Mouse (Mus musculus): ENCODE results near the gene Sult3a2. TPM values are rescaled to one million over a fixed set of nuclear protein-coding genes. Genes with fewer than 3 reads are reported as not detected.
"Not testable (repeated sequence)": the region's sequence is repeated elsewhere in the genome, so short reads cannot be mapped to it uniquely, and the experiment has no call there.

Sult3a2 gene
- not detected in 2 replicates for polyA plus RNA-seq (2015; fragmentation: Nextera tagmentation; extraction: Ambion mirVana)

GRCm38 (mm10) chr10:33786604-33787003 lies at the start of gene Sult3a2:
TSS of gene Sult3a2 (minus strand) at chr10:33786704.
- H3K27ac ChIP-seq (ENCODE audit: low read length), result no peak within 1 kb of the TSS
- H3K27me3 ChIP-seq (replicated peaks; ENCODE audit: control insufficient read depth, insufficient read depth, low read length), result no peaks in the 10 kb centered on the region
- no peak within 1 kb of the TSS for H3K4me3 ChIP-seq (ENCODE audit: low read length)
- no peak for ATAC-seq
- H3K4me1 ChIP-seq (ENCODE audit: control insufficient read depth, insufficient read depth, low read length), result no peaks in the 10 kb centered on the region
- H3K4me2 ChIP-seq (ENCODE audit: low read depth, low read length), result no peak within 1 kb of the TSS
- 83% methylated on average over 3 of the region's 3 CpGs for WGBS
- H3K36me3 ChIP-seq (ENCODE audit: control insufficient read depth, insufficient read depth, low read length), result no peaks in the 10 kb centered on the region
- H3K9me3 ChIP-seq (ENCODE audit: control insufficient read depth, low read length), result no peaks in the 10 kb centered on the region
- no peak within 1 kb of the TSS for H3K9ac ChIP-seq (ENCODE audit: low read depth, low read length)

GRCm38 (mm10) chr10:33820892-33821291 lies 34.4 kb upstream of the Sult3a2 start:
- Histone ChIP-seq H3K27me3 (replicated peaks; ENCODE audit: control insufficient read depth, insufficient read depth, low read length) (no peaks in the 10 kb centered on the region), H3K4me1 (ENCODE audit: control insufficient read depth, insufficient read depth, low read length) (no peaks in the 10 kb centered on the region), H3K27ac (ENCODE audit: low read length) (no peak overlapping the region), H3K4me3 (ENCODE audit: low read length) (no peak overlapping the region), H3K9me3 (ENCODE audit: control insufficient read depth, low read length) (no peaks in the 10 kb centered on the region), H3K4me2 (ENCODE audit: low read depth, low read length) (no peak overlapping the region), H3K9ac (ENCODE audit: low read depth, low read length) (no peak overlapping the region), H3K36me3 (ENCODE audit: control insufficient read depth, insufficient read depth, low read length) (no peaks in the 10 kb centered on the region)
- ATAC-seq, result no peak
- WGBS, result 93% methylated on average over 3 of the region's 3 CpGs

GRCm38 (mm10) chr10:33816923-33817322 lies 30.4 kb upstream of the Sult3a2 start:
- no peak overlapping the region for H3K27ac ChIP-seq (ENCODE audit: low read length)

GRCm38 (mm10) chr10:33814266-33814665 lies 27.8 kb upstream of the Sult3a2 start:
- H3K4me1 ChIP-seq (ENCODE audit: control insufficient read depth, insufficient read depth, low read length), result no peaks in the 10 kb centered on the region
- H3K9me3 ChIP-seq (ENCODE audit: control insufficient read depth, low read length), result no peaks in the 10 kb centered on the region
- no peaks in the 10 kb centered on the region for H3K36me3 ChIP-seq (ENCODE audit: control insufficient read depth, insufficient read depth, low read length)
- H3K27me3 ChIP-seq (replicated peaks; ENCODE audit: control insufficient read depth, insufficient read depth, low read length), result no peaks in the 10 kb centered on the region
- H3K27ac ChIP-seq (ENCODE audit: low read length), result no peak overlapping the region
- H3K4me3 ChIP-seq (ENCODE audit: low read length), result no peak overlapping the region
- no peak overlapping the region for H3K9ac ChIP-seq (ENCODE audit: low read depth, low read length)
- no peak for ATAC-seq
- H3K4me2 ChIP-seq (ENCODE audit: low read depth, low read length), result no peak overlapping the region

More at GRCm38 (mm10) chr10:33816923-33817322, 30.4 kb upstream of the Sult3a2 start:
- no peak overlapping the region for H3K4me3 ChIP-seq (ENCODE audit: low read length)
- no peaks in the 10 kb centered on the region for H3K9me3 ChIP-seq (ENCODE audit: control insufficient read depth, low read length)
- whole genome bisulfite sequencing, result 61% methylated on average over 1 of the region's 1 CpGs
- H3K4me2 ChIP-seq (ENCODE audit: low read depth, low read length), result no peak overlapping the region
- no peaks in the 10 kb centered on the region for H3K36me3 ChIP-seq (ENCODE audit: control insufficient read depth, insufficient read depth, low read length)
- H3K27me3 ChIP-seq (replicated peaks; ENCODE audit: control insufficient read depth, insufficient read depth, low read length), result no peaks in the 10 kb centered on the region
- no peaks in the 10 kb centered on the region for H3K4me1 ChIP-seq (ENCODE audit: control insufficient read depth, insufficient read depth, low read length)
- no peak overlapping the region for H3K9ac ChIP-seq (ENCODE audit: low read depth, low read length)
- no peak for ATAC-seq

- no peak for ATAC-seq
- H3K4me2 ChIP-seq (ENCODE audit: low read depth, low read length), result no peak overlapping the region
- no peaks in the 10 kb centered on the region for H3K9me3 ChIP-seq (ENCODE audit: control insufficient read depth, low read length)
- H3K4me1 ChIP-seq (ENCODE audit: control insufficient read depth, insufficient read depth, low read length), result no peaks in the 10 kb centered on the region
- H3K9ac ChIP-seq (ENCODE audit: low read depth, low read length), result no peak overlapping the region
- H3K36me3 ChIP-seq (ENCODE audit: control insufficient read depth, insufficient read depth, low read length), result no peaks in the 10 kb centered on the region
- H3K27ac ChIP-seq (ENCODE audit: low read length), result no peak overlapping the region
- WGBS, result 35% methylated on average over 1 of the region's 1 CpGs
- no peaks in the 10 kb centered on the region for H3K27me3 ChIP-seq (replicated peaks; ENCODE audit: control insufficient read depth, insufficient read depth, low read length)
- H3K4me3 ChIP-seq (ENCODE audit: low read length), result no peak overlapping the region
These were observed 25.3 kb upstream of the Sult3a2 start for GRCm38 (mm10) chr10:33811807-33812206.

- H3K9me3 ChIP-seq (ENCODE audit: control insufficient read depth, low read length); H3K27me3 ChIP-seq (replicated peaks; ENCODE audit: control insufficient read depth, insufficient read depth, low read length); ATAC-seq; H3K9ac ChIP-seq (ENCODE audit: low read depth, low read length); H3K27ac ChIP-seq (ENCODE audit: low read length); H3K4me3 ChIP-seq (ENCODE audit: low read length); H3K4me2 ChIP-seq (ENCODE audit: low read depth, low read length); H3K4me1 ChIP-seq (ENCODE audit: control insufficient read depth, insufficient read depth, low read length); H3K36me3 ChIP-seq (ENCODE audit: control insufficient read depth, insufficient read depth, low read length): not testable (repeated sequence)
- WGBS, result 76% methylated on average over 6 of the region's 6 CpGs
These were observed 10.9 kb upstream of the Sult3a2 start for GRCm38 (mm10) chr10:33797221-33797949.

- H3K27ac ChIP-seq (ENCODE audit: low read length); H3K27me3 ChIP-seq (replicated peaks; ENCODE audit: control insufficient read depth, insufficient read depth, low read length); H3K36me3 ChIP-seq (ENCODE audit: control insufficient read depth, insufficient read depth, low read length); H3K4me2 ChIP-seq (ENCODE audit: low read depth, low read length); H3K9ac ChIP-seq (ENCODE audit: low read depth, low read length); H3K4me1 ChIP-seq (ENCODE audit: control insufficient read depth, insufficient read depth, low read length); H3K4me3 ChIP-seq (ENCODE audit: low read length); ATAC-seq; H3K9me3 ChIP-seq (ENCODE audit: control insufficient read depth, low read length): not testable (repeated sequence)
- 84% methylated on average over 4 of the region's 4 CpGs for WGBS
These were observed 9.9 kb upstream of the Sult3a2 start for GRCm38 (mm10) chr10:33796269-33796915.

GRCm38 (mm10) chr10:33792166-33792565 lies 5.7 kb upstream of the Sult3a2 start:
- not testable (repeated sequence) for H3K4me3 ChIP-seq (ENCODE audit: low read length); H3K9ac ChIP-seq (ENCODE audit: low read depth, low read length); H3K27me3 ChIP-seq (replicated peaks; ENCODE audit: control insufficient read depth, insufficient read depth, low read length); H3K9me3 ChIP-seq (ENCODE audit: control insufficient read depth, low read length); ATAC-seq; H3K4me1 ChIP-seq (ENCODE audit: control insufficient read depth, insufficient read depth, low read length); H3K27ac ChIP-seq (ENCODE audit: low read length); H3K36me3 ChIP-seq (ENCODE audit: control insufficient read depth, insufficient read depth, low read length); H3K4me2 ChIP-seq (ENCODE audit: low read depth, low read length)
- WGBS, result 92% methylated on average over 3 of the region's 3 CpGs

- H3K4me3 ChIP-seq (ENCODE audit: low read length), result no peak overlapping the region
- no peaks in the 10 kb centered on the region for H3K36me3 ChIP-seq (ENCODE audit: control insufficient read depth, insufficient read depth, low read length)
- no peaks in the 10 kb centered on the region for H3K27me3 ChIP-seq (replicated peaks; ENCODE audit: control insufficient read depth, insufficient read depth, low read length)
- no peak for ATAC-seq
- H3K9me3 ChIP-seq (ENCODE audit: control insufficient read depth, low read length), result no peaks in the 10 kb centered on the region
- no peaks in the 10 kb centered on the region for H3K4me1 ChIP-seq (ENCODE audit: control insufficient read depth, insufficient read depth, low read length)
- H3K4me2 ChIP-seq (ENCODE audit: low read depth, low read length), result no peak overlapping the region
- H3K9ac ChIP-seq (ENCODE audit: low read depth, low read length), result no peak overlapping the region
- no peak overlapping the region for H3K27ac ChIP-seq (ENCODE audit: low read length)
These were observed 1.0 kb upstream of the Sult3a2 start for GRCm38 (mm10) chr10:33787541-33787940.
